Mouse (Mus musculus): ENCODE measurements at regions not wholly inside any gene's neighbourhood (a gene's known extent, or its start where the extent isn't known, plus 50 kb on each side); places are given as distances from the start of the nearest gene placed in this dataset.

DNA sequence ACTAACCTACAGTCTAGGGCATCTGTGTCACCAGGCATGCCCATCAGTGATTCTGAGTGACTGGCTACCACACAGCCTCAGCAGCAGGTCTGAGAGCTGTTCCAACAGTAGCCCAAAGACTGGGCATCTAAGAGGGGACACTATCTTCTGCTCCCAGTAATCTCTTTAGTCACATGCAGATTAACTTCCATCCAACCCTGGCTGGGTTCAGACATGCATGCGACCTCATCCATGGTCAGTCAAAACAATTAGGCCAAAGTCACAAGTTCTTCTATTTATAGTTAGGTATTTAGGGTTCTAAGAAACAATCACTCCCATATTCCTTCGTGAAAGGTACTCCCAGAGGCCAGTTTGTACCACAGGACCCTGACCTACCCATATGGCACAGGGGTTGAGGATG lies 138.2 kb upstream of the Teddm2 start:
- Histone ChIP-seq H3K36me3 (ENCODE audit: control insufficient read depth, insufficient read depth) (no peaks in the 10 kb centered on the region), H3ac (ENCODE audit: control insufficient read depth, insufficient read length) (no peak overlapping the region), H3K27me3 (ENCODE audit: control insufficient read depth, insufficient read depth, insufficient read length) (no peaks in the 10 kb centered on the region), H3K4me2 (ENCODE audit: low read depth) (no peak overlapping the region), H3K4me3 (no peak overlapping the region), H3K79me2 (ENCODE audit: control insufficient read depth, insufficient read depth) (no peaks in the 10 kb centered on the region)
- TF ChIP-seq REST (IDR thresholded peaks at IDR 0.05; ENCODE audit: insufficient read depth, insufficient read length) (no peak), MAX (IDR thresholded peaks at IDR 0.05; ENCODE audit: low read depth) (no peak), MYOG (IDR thresholded peaks at IDR 0.05; ENCODE audit: control insufficient read depth in 1 of 3, insufficient read depth in 1 of 3, insufficient read length in 2 of 3, low read depth in 2 of 3) (no peak), TCF12 (IDR thresholded peaks at IDR 0.05; ENCODE audit: insufficient read depth, poor library complexity, severe bottlenecking) (no peak), POLR2AphosphoS2 (IDR thresholded peaks at IDR 0.05; ENCODE audit: insufficient read length, low read depth) (no peak), USF1 (IDR thresholded peaks at IDR 0.05; ENCODE audit: low read depth) (no peak), SRF (IDR thresholded peaks at IDR 0.05; ENCODE audit: control insufficient read depth, insufficient read length, low read depth) (no peak), POLR2A (IDR thresholded peaks at IDR 0.05; ENCODE audit: insufficient read length, low read depth) (no peak), E2F4 (IDR thresholded peaks at IDR 0.05; ENCODE audit: insufficient read depth) (no peak)

DNA sequence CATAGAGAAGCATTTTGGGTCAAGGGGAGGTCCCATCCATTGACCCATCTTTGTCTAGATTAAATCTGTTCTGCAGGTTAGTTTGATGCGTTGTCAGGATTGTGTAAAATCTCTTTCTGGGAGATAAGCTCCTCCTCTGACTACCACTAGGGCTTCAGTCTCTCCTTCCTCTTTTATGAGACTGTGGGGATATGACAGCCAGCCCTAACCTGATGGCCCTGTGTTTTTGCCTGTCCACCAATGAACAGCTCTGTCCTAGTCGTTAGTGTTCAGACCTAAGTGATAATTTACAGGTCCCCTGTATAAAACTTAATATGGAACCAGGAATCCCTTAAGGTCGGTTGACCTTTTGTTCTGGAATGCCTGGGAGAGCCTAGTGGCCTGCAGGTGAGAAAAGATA lies 140.9 kb upstream of the Teddm2 start:
- no peaks in the 10 kb centered on the region for H3K79me2 ChIP-seq (ENCODE audit: control insufficient read depth, insufficient read depth)
- H3K4me2 ChIP-seq (ENCODE audit: low read depth): no peak overlapping the region
- H3K4me3 ChIP-seq: no peak overlapping the region
- H3K27me3 ChIP-seq (ENCODE audit: control insufficient read depth, insufficient read depth, insufficient read length): no peaks in the 10 kb centered on the region
- H3ac ChIP-seq (ENCODE audit: control insufficient read depth, insufficient read length): no peak overlapping the region
- TF ChIP-seq CEBPB (IDR thresholded peaks at IDR 0.05; ENCODE audit: insufficient read depth, poor library complexity, severe bottlenecking) (no peak), E2F4 (IDR thresholded peaks at IDR 0.05; ENCODE audit: insufficient read depth) (no peak), REST (IDR thresholded peaks at IDR 0.05; ENCODE audit: insufficient read depth, insufficient read length) (no peak), SRF (IDR thresholded peaks at IDR 0.05; ENCODE audit: control insufficient read depth, insufficient read length, low read depth) (no peak), TCF12 (IDR thresholded peaks at IDR 0.05; ENCODE audit: insufficient read depth, poor library complexity, severe bottlenecking) (no peak), MYOG (IDR thresholded peaks at IDR 0.05; ENCODE audit: control insufficient read depth in 1 of 3, insufficient read depth in 1 of 3, insufficient read length in 2 of 3, low read depth in 2 of 3) (no peak), POLR2AphosphoS2 (IDR thresholded peaks at IDR 0.05; ENCODE audit: insufficient read length, low read depth) (no peak), MAX (IDR thresholded peaks at IDR 0.05; ENCODE audit: low read depth) (no peak), MYOD1 (IDR thresholded peaks at IDR 0.05; ENCODE audit: control insufficient read depth in 1 of 3, insufficient read length in 2 of 3, low read depth in 2 of 3) (no peak), POLR2A (IDR thresholded peaks at IDR 0.05; ENCODE audit: insufficient read length, low read depth) (no peak), USF1 (IDR thresholded peaks at IDR 0.05; ENCODE audit: low read depth) (no peak), TCF3 (IDR thresholded peaks at IDR 0.05; ENCODE audit: insufficient read length, low read depth) (no peak)
- H3K36me3 ChIP-seq (ENCODE audit: control insufficient read depth, insufficient read depth): no peaks in the 10 kb centered on the region

DNA sequence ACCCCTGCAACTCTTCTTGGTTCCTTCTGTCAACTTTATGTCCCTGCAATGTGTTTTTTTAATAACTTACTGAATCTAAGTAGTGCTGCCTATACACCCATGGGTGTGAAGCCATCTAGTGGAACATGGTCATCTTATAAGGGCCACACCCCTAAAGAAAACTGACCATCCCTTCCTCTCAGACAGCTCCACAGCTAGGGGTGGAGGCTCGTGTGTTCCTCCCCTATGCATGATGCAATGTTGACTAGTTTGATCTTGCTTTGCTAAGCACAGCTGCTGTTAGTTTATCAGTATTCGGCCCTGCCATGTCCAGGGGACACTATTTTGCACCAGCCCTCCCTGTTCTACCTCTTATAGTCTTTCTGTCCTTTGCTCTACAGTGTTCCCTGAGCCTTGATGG lies 142.9 kb upstream of the Teddm2 start:
- Histone ChIP-seq H3K27me3 (ENCODE audit: control insufficient read depth, insufficient read depth, insufficient read length) (no peaks in the 10 kb centered on the region), H3ac (ENCODE audit: control insufficient read depth, insufficient read length) (no peak overlapping the region), H3K4me2 (ENCODE audit: low read depth) (no peak overlapping the region), H3K4me3 (no peak overlapping the region), H3K79me2 (ENCODE audit: control insufficient read depth, insufficient read depth) (no peaks in the 10 kb centered on the region), H3K36me3 (ENCODE audit: control insufficient read depth, insufficient read depth) (no peaks in the 10 kb centered on the region)
- TF ChIP-seq REST (IDR thresholded peaks at IDR 0.05; ENCODE audit: insufficient read depth, insufficient read length): no peak
- no peak for TF ChIP-seq SRF (IDR thresholded peaks at IDR 0.05; ENCODE audit: control insufficient read depth, insufficient read length, low read depth)
- peak in 1 of 3 experiments; percentile 25 for TF ChIP-seq MYOD1 (IDR thresholded peaks at IDR 0.05; ENCODE audit: control insufficient read depth in 1 of 3, insufficient read length in 2 of 3, low read depth in 2 of 3)
- no peak for TF ChIP-seq MAX (IDR thresholded peaks at IDR 0.05; ENCODE audit: low read depth)
- TF ChIP-seq POLR2A (IDR thresholded peaks at IDR 0.05; ENCODE audit: insufficient read length, low read depth): peak; percentile 28
- TF ChIP-seq TCF12 (IDR thresholded peaks at IDR 0.05; ENCODE audit: insufficient read depth, poor library complexity, severe bottlenecking): no peak
- TF ChIP-seq TCF3 (IDR thresholded peaks at IDR 0.05; ENCODE audit: insufficient read length, low read depth): no peak
- TF ChIP-seq USF1 (IDR thresholded peaks at IDR 0.05; ENCODE audit: low read depth): no peak
- TF ChIP-seq POLR2AphosphoS2 (IDR thresholded peaks at IDR 0.05; ENCODE audit: insufficient read length, low read depth): no peak
- no peak for TF ChIP-seq E2F4 (IDR thresholded peaks at IDR 0.05; ENCODE audit: insufficient read depth)
- peak in 1 of 3 experiments; percentile 10 for TF ChIP-seq MYOG (IDR thresholded peaks at IDR 0.05; ENCODE audit: control insufficient read depth in 1 of 3, insufficient read depth in 1 of 3, insufficient read length in 2 of 3, low read depth in 2 of 3)
- TF ChIP-seq CEBPB (IDR thresholded peaks at IDR 0.05; ENCODE audit: insufficient read depth, poor library complexity, severe bottlenecking): peak; percentile 67; the same call in 1 of the 2 replicates

DNA sequence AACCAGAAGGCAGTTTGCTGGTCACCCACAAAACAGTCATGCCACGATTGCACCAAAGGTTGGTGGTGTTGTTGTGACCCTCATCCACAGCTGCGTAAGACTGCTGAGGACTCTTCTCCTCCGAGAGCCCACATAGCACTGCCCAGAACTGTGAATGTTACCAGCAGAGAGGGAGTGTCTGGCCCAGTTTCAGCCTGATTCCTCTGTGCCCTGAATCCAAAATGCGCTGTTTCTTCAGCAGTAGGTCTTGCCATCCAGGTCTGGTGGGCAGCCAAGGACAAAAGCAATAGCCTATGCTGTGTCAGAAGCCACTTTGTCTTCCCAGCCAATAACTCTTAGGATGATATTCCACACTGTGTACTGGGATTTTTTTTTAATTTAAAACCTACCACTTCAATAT lies 144.7 kb upstream of the Teddm2 start:
- no peaks in the 10 kb centered on the region for H3K36me3 ChIP-seq (ENCODE audit: control insufficient read depth, insufficient read depth)
- TF ChIP-seq MYOD1 (IDR thresholded peaks at IDR 0.05; ENCODE audit: control insufficient read depth in 1 of 3, insufficient read length in 2 of 3, low read depth in 2 of 3) (no peak), MYOG (IDR thresholded peaks at IDR 0.05; ENCODE audit: control insufficient read depth in 1 of 3, insufficient read depth in 1 of 3, insufficient read length in 2 of 3, low read depth in 2 of 3) (no peak), TCF3 (IDR thresholded peaks at IDR 0.05; ENCODE audit: insufficient read length, low read depth) (no peak), SRF (IDR thresholded peaks at IDR 0.05; ENCODE audit: control insufficient read depth, insufficient read length, low read depth) (no peak), CEBPB (IDR thresholded peaks at IDR 0.05; ENCODE audit: insufficient read depth, poor library complexity, severe bottlenecking) (no peak), USF1 (IDR thresholded peaks at IDR 0.05; ENCODE audit: low read depth) (no peak), REST (IDR thresholded peaks at IDR 0.05; ENCODE audit: insufficient read depth, insufficient read length) (no peak), POLR2A (IDR thresholded peaks at IDR 0.05; ENCODE audit: insufficient read length, low read depth) (no peak)
- no peak overlapping the region for H3ac ChIP-seq (ENCODE audit: control insufficient read depth, insufficient read length)
- no peaks in the 10 kb centered on the region for H3K79me2 ChIP-seq (ENCODE audit: control insufficient read depth, insufficient read depth)
- H3K27me3 ChIP-seq (ENCODE audit: control insufficient read depth, insufficient read depth, insufficient read length): no peaks in the 10 kb centered on the region
- H3K4me3 ChIP-seq: no peak overlapping the region
- no peak overlapping the region for H3K4me2 ChIP-seq (ENCODE audit: low read depth)

DNA sequence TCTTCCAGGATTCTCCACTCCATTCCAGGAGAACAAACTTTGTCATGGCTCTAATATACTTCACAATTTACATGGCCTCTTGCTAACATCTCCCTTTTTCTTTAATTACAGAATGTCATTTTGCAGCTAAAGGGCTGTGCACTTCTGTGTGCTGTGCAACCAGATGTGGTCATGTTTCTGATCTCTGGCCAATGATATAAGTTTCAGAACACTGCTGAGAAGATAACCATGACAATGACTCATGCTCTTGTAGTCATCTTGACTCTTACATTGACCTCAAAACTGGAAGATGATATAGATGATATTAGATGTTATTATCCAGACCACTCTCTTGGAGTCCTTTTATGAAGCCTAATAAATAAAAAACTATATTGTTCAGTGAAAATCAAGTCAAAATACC lies 145.9 kb upstream of the Teddm2 start:
- Histone ChIP-seq H3K79me2 (ENCODE audit: control insufficient read depth, insufficient read depth) (no peaks in the 10 kb centered on the region), H3K4me3 (no peak overlapping the region), H3K4me2 (ENCODE audit: low read depth) (no peak overlapping the region), H3ac (ENCODE audit: control insufficient read depth, insufficient read length) (no peak overlapping the region), H3K36me3 (ENCODE audit: control insufficient read depth, insufficient read depth) (no peaks in the 10 kb centered on the region), H3K27me3 (ENCODE audit: control insufficient read depth, insufficient read depth, insufficient read length) (no peaks in the 10 kb centered on the region)
- TF ChIP-seq TCF3 (IDR thresholded peaks at IDR 0.05; ENCODE audit: insufficient read length, low read depth): no peak
- no peak for TF ChIP-seq MYOG (IDR thresholded peaks at IDR 0.05; ENCODE audit: control insufficient read depth in 1 of 3, insufficient read depth in 1 of 3, insufficient read length in 2 of 3, low read depth in 2 of 3)
- no peak for TF ChIP-seq SRF (IDR thresholded peaks at IDR 0.05; ENCODE audit: control insufficient read depth, insufficient read length, low read depth)
- TF ChIP-seq USF1 (IDR thresholded peaks at IDR 0.05; ENCODE audit: low read depth): no peak
- TF ChIP-seq CEBPB (IDR thresholded peaks at IDR 0.05; ENCODE audit: insufficient read depth, poor library complexity, severe bottlenecking): no peak
- TF ChIP-seq POLR2A (IDR thresholded peaks at IDR 0.05; ENCODE audit: insufficient read length, low read depth): no peak
- TF ChIP-seq MAX (IDR thresholded peaks at IDR 0.05; ENCODE audit: low read depth): no peak
- TF ChIP-seq MYOD1 (IDR thresholded peaks at IDR 0.05; ENCODE audit: control insufficient read depth in 1 of 3, insufficient read length in 2 of 3, low read depth in 2 of 3): no peak
- TF ChIP-seq E2F4 (IDR thresholded peaks at IDR 0.05; ENCODE audit: insufficient read depth): no peak
- TF ChIP-seq POLR2AphosphoS2 (IDR thresholded peaks at IDR 0.05; ENCODE audit: insufficient read length, low read depth): no peak
- no peak for TF ChIP-seq REST (IDR thresholded peaks at IDR 0.05; ENCODE audit: insufficient read depth, insufficient read length)

All from myocyte (in vitro differentiated cells).